Mouse (Mus musculus) midbrain, embryonic 15.5 days (tissue): ENCODE measurements around the gene Rac1. TPM values are rescaled to one million over a fixed set of nuclear protein-coding genes. Genes with fewer than 3 reads are reported as not detected.

Source experiments
- ATAC-seq: fragments of 200-750 bp; cut with Nextera tagmentation; replicated peaks from 2 replicates; pipeline ENCODE4 v1.8.0; 2017; ENCODE audit warnings: moderate TSS enrichment
- H3K27ac ChIP-seq: fragments of 300-500 bp; sonication (generic); 2 replicates; pipeline ENCODE4 v1.5.1; 2015; ENCODE audit warnings: mild to moderate bottlenecking, inconsistent platforms
- H3K27me3 ChIP-seq: fragments of 300-500 bp; sonication (generic); replicated peaks from 2 replicates; pipeline ENCODE4 v1.6.1; 2015; ENCODE audit warnings: inconsistent platforms
- H3K36me3 ChIP-seq: fragments of 300-500 bp; sonication (generic); replicated peaks from 2 replicates; pipeline ENCODE4 v1.6.1; 2015; ENCODE audit warnings: inconsistent platforms
- H3K4me1 ChIP-seq: fragments of 300-500 bp; sonication (generic); 2 replicates; pipeline ENCODE4 v1.6.1; 2015; ENCODE audit warnings: inconsistent platforms
- H3K4me2 ChIP-seq: fragments of 300-500 bp; sonication (generic); 2 replicates; pipeline ENCODE4 v1.6.1; 2015; ENCODE audit warnings: inconsistent platforms, mild to moderate bottlenecking, moderate library complexity
- H3K4me3 ChIP-seq: fragments of 300-500 bp; sonication (generic); 2 replicates; pipeline ENCODE4 v1.5.1; 2015; ENCODE audit warnings: mild to moderate bottlenecking, inconsistent platforms
- H3K9ac ChIP-seq: fragments of 300-500 bp; sonication (generic); 2 replicates; pipeline ENCODE4 v1.6.1; 2015; ENCODE audit warnings: mild to moderate bottlenecking, inconsistent platforms
- H3K9me3 ChIP-seq: fragments of 300-500 bp; sonication (generic); 2 replicates; pipeline ENCODE4 v1.6.1; 2016; ENCODE audit warnings: inconsistent platforms
- WGBS: fragments of 180-500 bp; shearing (Covaris S2); methylation state at CpG from one replicate; pipeline ENCODE4 v1.1.7; 2015; ENCODE audit warnings: mixed read lengths; 5-methylcytosine and 5-hydroxymethylcytosine counted together
- polyA plus RNA-seq: library from polyadenylated mRNA; unstranded; fragments of >200 nt; fragmentation: Nextera tagmentation; extraction: Ambion mirVana; gene quantifications from 2 replicates; pipeline ENCODE4 v1.2.1, GENCODE M21; 2015

Gene Rac1
- polyA plus RNA-seq, 1 experiment from 2014 or later = 389 TPM

- peaks cover 17% of the 10 kb centered on the region for H3K4me1 ChIP-seq
- H3K4me2 ChIP-seq = peak overlapping the region; percentile 84
- peak overlapping the region; percentile 93 for H3K4me3 ChIP-seq
- H3K9ac ChIP-seq = peak overlapping the region; percentile 82
- H3K27me3 ChIP-seq = no peaks in the 10 kb centered on the region
- H3K27ac ChIP-seq = peak overlapping the region; percentile 82
- WGBS = under 1% methylated on average over 20 of the region's 20 CpGs
- ATAC-seq = peak; percentile 81
- H3K9me3 ChIP-seq = no peaks in the 10 kb centered on the region
- H3K36me3 ChIP-seq = peaks cover 9% of the 10 kb centered on the region; the same call in 1 of the 2 replicates
Measured at GRCm38 (mm10) chr5:143464757-143465118, 63.1 kb downstream of the Rac1 start.

GRCm38 (mm10) chr5:143464100-143464756, 63.6 kb downstream of the Rac1 start, which contains the start of gene Daglb:
Gene Daglb (plus strand): TSS chr5:143464584.
- H3K4me3 ChIP-seq = peak within 1 kb of the TSS; percentile 93
- ATAC-seq = peak; percentile 97
- H3K9ac ChIP-seq = peak within 1 kb of the TSS; percentile 82
- peak within 1 kb of the TSS; percentile 84 for H3K4me2 ChIP-seq
- peaks cover 17% of the 10 kb centered on the region for H3K4me1 ChIP-seq
- peak within 1 kb of the TSS; percentile 82 for H3K27ac ChIP-seq
- WGBS = 2% methylated on average over 43 of the region's 43 CpGs
- no peaks in the 10 kb centered on the region for H3K9me3 ChIP-seq
- H3K36me3 ChIP-seq = peaks cover 4% of the 10 kb centered on the region; the same call in 1 of the 2 replicates
- H3K27me3 ChIP-seq = no peaks in the 10 kb centered on the region

- H3K9me3 ChIP-seq = no peaks in the 10 kb centered on the region
- peaks cover 3% of the 10 kb centered on the region; the same call in 1 of the 2 replicates for H3K36me3 ChIP-seq
- H3K27ac ChIP-seq = peak overlapping the region; percentile 82
- ATAC-seq = no peak
- peaks cover 17% of the 10 kb centered on the region for H3K4me1 ChIP-seq
- peak overlapping the region; percentile 93 for H3K4me3 ChIP-seq
- peak overlapping the region; percentile 82 for H3K9ac ChIP-seq
- H3K27me3 ChIP-seq = no peaks in the 10 kb centered on the region
- WGBS = 76% methylated on average over 11 of the region's 11 CpGs
- H3K4me2 ChIP-seq = peak overlapping the region; percentile 84
Measured at GRCm38 (mm10) chr5:143463671-143464070, 64.2 kb downstream of the Rac1 start.

Other genes starting within 250 kb of the Rac1 start
- gene Zfp853, start 234.4 kb downstream of the Rac1 start, polyA plus RNA-seq = 0.19 and 0.34 TPM in 2 replicates
- 32.2 and 33.5 TPM in 2 replicates for gene E130309D02Rik, start 212.7 kb downstream of the Rac1 start, polyA plus RNA-seq
- 73.5 and 79.0 TPM in 2 replicates for gene Zdhhc4, start 198.8 kb downstream of the Rac1 start, polyA plus RNA-seq
- gene Grid2ip, start 170.7 kb downstream of the Rac1 start, polyA plus RNA-seq = 0.33 and 0.44 TPM in 2 replicates
- gene Kdelr2, start 124.2 kb downstream of the Rac1 start, polyA plus RNA-seq = 123 TPM in 2 replicates
- gene Daglb, start 63.5 kb downstream of the Rac1 start, polyA plus RNA-seq = 22.6 and 23.3 TPM in 2 replicates
- 39.1 and 41.4 TPM in 2 replicates for gene Cyth3, start 94.4 kb upstream of the Rac1 start, polyA plus RNA-seq
- gene Usp42, start 204.2 kb upstream of the Rac1 start, polyA plus RNA-seq = 33.3 and 35.4 TPM in 2 replicates